Mouse (Mus musculus): ENCODE results near the gene Irf2bp1. TPM values are rescaled to one million over a fixed set of nuclear protein-coding genes. Genes with fewer than 3 reads are reported as not detected.

Gene Irf2bp1
- polyA plus RNA-seq (2014; fragmentation: Nextera tagmentation; extraction: Ambion mirVana), result 28.6 and 30.3 TPM in 2 replicates

DNA sequence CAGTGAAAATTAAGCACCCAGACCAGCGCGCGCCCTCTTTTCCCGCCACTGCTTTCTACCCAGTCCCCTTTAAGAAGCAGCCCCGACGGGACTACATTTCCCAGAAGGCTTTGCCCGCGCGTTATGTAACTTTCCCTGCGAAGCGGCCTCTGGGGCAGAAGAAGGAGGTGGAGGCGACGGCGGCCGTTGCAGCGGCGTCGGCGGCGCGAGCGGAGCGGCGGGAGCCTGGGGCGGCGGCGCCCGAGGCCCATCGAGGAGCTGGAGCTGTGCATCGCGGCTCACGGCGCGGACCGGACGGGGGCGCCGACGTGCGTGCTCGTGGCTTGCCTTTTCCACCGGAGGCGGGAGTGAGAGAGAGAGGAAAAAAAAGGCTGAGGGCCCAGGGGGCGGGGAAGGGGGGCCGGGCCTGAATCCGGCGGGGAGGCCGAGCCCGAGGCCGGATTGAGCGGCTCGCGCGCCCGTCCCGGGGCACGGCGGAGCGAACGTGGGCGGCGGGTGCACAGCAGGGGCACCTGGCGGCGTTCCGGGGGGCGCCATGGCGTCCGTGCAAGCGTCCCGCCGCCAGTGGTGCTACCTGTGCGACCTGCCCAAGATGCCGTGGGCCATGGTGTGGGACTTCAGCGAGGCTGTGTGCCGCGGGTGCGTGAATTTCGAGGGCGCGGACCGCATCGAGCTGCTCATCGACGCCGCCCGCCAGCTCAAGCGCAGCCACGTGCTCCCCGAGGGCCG, at the start of gene Irf2bp1:
TSS of gene Irf2bp1 (plus strand) at position 143 of the 729 bp plus-strand sequence.
- H3K4me3 ChIP-seq (ENCODE audit: low read length), result peak within 1 kb of the TSS; percentile 90
- no peaks in the 10 kb centered on the region for H3K27me3 ChIP-seq (ENCODE audit: control insufficient read depth, insufficient read depth, low read length)
- H3K9ac ChIP-seq (ENCODE audit: low read depth, low read length), result peak within 1 kb of the TSS; percentile 93
- peak; percentile 26 for ATAC-seq (ENCODE audit: low FRiP score, low TSS enrichment)
- no peaks in the 10 kb centered on the region for H3K9me3 ChIP-seq (ENCODE audit: control insufficient read depth, low read length)
- peak within 1 kb of the TSS; percentile 96 for H3K27ac ChIP-seq (ENCODE audit: low read depth, low read length)
- H3K4me1 ChIP-seq (ENCODE audit: control insufficient read depth, insufficient read depth, low read length), result peaks cover 46% of the 10 kb centered on the region
- H3K4me2 ChIP-seq (replicated peaks; ENCODE audit: low read depth, low read length), result peak within 1 kb of the TSS; percentile 98
- 1% methylated on average over 77 of the region's 90 CpGs for WGBS
- H3K36me3 ChIP-seq (ENCODE audit: control insufficient read depth, insufficient read depth, low read length), result peaks cover 24% of the 10 kb centered on the region

DNA sequence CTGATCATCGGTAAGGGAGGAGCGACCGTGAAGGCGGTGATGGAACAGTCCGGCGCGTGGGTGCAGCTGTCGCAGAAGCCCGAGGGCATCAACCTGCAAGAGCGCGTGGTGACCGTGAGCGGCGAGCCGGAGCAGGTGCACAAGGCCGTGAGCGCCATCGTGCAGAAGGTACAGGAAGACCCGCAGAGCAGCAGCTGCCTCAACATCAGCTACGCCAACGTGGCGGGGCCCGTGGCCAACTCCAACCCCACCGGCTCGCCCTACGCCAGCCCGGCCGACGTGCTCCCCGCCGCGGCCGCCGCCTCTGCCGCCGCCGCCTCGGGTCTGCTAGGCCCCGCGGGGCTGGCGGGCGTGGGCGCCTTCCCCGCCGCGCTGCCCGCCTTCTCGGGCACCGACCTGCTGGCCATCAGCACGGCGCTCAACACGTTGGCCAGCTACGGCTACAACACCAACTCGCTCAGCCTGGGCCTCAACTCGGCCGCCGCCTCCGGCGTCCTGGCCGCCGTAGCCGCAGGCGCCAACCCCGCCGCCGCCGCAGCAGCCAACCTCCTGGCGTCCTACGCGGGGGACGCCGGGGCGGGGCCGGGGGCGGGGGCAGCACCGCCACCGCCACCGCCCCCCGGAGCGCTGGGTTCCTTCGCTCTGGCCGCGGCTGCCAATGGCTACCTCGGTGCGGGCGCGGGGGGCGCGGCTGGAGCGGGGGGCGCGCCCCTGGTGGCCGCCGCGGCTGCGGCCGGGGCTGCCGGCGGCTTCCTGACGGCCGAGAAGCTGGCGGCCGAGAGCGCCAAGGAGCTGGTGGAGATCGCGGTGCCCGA, 46.1 kb upstream of the Irf2bp1 start:
- under 1% methylated on average over 72 of the region's 107 CpGs for WGBS
- H3K9ac ChIP-seq (ENCODE audit: low read depth, low read length), result peak overlapping the region; percentile 54
- peak overlapping the region; percentile 99 for H3K4me2 ChIP-seq (replicated peaks; ENCODE audit: low read depth, low read length)
- ATAC-seq (ENCODE audit: low FRiP score, low TSS enrichment), result peak; percentile 89
- no peaks in the 10 kb centered on the region for H3K9me3 ChIP-seq (ENCODE audit: control insufficient read depth, low read length)
- no peaks in the 10 kb centered on the region for H3K36me3 ChIP-seq (ENCODE audit: control insufficient read depth, insufficient read depth, low read length)
- H3K27me3 ChIP-seq (ENCODE audit: control insufficient read depth, insufficient read depth, low read length), result peaks cover 62% of the 10 kb centered on the region
- peaks cover 2% of the 10 kb centered on the region; the same call in 1 of the 2 replicates for H3K4me1 ChIP-seq (ENCODE audit: control insufficient read depth, insufficient read depth, low read length)
- H3K4me3 ChIP-seq (ENCODE audit: low read length), result peak overlapping the region; percentile 61
- no peak overlapping the region for H3K27ac ChIP-seq (ENCODE audit: low read depth, low read length)

DNA sequence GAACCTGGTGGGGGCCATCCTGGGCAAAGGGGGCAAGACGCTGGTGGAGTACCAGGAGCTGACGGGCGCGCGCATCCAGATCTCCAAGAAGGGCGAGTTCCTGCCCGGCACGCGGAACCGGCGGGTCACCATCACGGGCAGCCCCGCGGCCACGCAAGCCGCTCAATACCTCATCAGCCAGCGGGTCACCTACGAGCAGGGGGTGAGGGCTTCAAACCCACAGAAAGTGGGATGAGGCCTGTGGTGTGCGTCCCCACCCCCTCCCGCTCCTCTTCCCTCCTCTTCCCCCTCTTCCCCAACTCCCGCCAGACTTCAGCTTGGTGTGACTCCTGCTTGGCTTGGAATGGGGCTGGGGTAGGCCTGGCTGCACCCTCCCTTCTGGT, 45.5 kb upstream of the Irf2bp1 start:
- H3K36me3 ChIP-seq (ENCODE audit: control insufficient read depth, insufficient read depth, low read length), result no peaks in the 10 kb centered on the region
- peak; percentile 30; the same call in 1 of the 2 replicates for ATAC-seq (ENCODE audit: low FRiP score, low TSS enrichment)
- WGBS, result under 1% methylated on average over 20 of the region's 21 CpGs
- H3K27ac ChIP-seq (ENCODE audit: low read depth, low read length), result no peak overlapping the region
- H3K27me3 ChIP-seq (ENCODE audit: control insufficient read depth, insufficient read depth, low read length), result peaks cover 68% of the 10 kb centered on the region
- H3K4me1 ChIP-seq (ENCODE audit: control insufficient read depth, insufficient read depth, low read length), result peaks cover 4% of the 10 kb centered on the region; the same call in 1 of the 2 replicates
- peak overlapping the region; percentile 99 for H3K4me2 ChIP-seq (replicated peaks; ENCODE audit: low read depth, low read length)
- H3K9ac ChIP-seq (ENCODE audit: low read depth, low read length), result peak overlapping the region; percentile 54
- H3K9me3 ChIP-seq (ENCODE audit: control insufficient read depth, low read length), result no peaks in the 10 kb centered on the region
- peak overlapping the region; percentile 61 for H3K4me3 ChIP-seq (ENCODE audit: low read length)

DNA sequence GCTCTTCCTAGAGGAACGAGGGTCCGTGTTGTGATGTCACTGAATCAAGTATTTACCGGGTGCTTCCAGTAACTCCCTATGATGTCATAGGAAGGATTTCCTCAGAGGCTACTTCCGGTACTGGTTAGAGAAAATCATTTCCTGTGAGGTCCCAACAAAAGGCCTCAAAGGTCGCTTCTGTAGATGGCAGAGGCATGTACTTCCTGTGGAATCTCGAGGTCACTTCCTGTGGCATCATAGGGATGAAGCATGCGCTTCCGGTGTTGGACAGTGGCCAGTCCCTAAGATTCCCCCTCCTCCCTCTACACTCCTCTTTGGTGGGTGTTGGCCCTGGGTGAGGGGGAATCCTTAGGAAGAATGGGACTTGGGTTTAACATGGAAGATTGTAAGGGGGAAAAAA, 44.4 kb upstream of the Irf2bp1 start:
- 51% methylated on average over 8 of the region's 8 CpGs for WGBS
- H3K4me1 ChIP-seq (ENCODE audit: control insufficient read depth, insufficient read depth, low read length), result peaks cover 4% of the 10 kb centered on the region; the same call in 1 of the 2 replicates
- no peak overlapping the region for H3K4me2 ChIP-seq (replicated peaks; ENCODE audit: low read depth, low read length)
- no peak overlapping the region for H3K27ac ChIP-seq (ENCODE audit: low read depth, low read length)
- H3K27me3 ChIP-seq (ENCODE audit: control insufficient read depth, insufficient read depth, low read length), result peaks cover 78% of the 10 kb centered on the region
- no peak for ATAC-seq (ENCODE audit: low FRiP score, low TSS enrichment)
- no peak overlapping the region for H3K9ac ChIP-seq (ENCODE audit: low read depth, low read length)
- H3K4me3 ChIP-seq (ENCODE audit: low read length), result no peak overlapping the region
- H3K9me3 ChIP-seq (ENCODE audit: control insufficient read depth, low read length), result no peaks in the 10 kb centered on the region
- no peaks in the 10 kb centered on the region for H3K36me3 ChIP-seq (ENCODE audit: control insufficient read depth, insufficient read depth, low read length)

DNA sequence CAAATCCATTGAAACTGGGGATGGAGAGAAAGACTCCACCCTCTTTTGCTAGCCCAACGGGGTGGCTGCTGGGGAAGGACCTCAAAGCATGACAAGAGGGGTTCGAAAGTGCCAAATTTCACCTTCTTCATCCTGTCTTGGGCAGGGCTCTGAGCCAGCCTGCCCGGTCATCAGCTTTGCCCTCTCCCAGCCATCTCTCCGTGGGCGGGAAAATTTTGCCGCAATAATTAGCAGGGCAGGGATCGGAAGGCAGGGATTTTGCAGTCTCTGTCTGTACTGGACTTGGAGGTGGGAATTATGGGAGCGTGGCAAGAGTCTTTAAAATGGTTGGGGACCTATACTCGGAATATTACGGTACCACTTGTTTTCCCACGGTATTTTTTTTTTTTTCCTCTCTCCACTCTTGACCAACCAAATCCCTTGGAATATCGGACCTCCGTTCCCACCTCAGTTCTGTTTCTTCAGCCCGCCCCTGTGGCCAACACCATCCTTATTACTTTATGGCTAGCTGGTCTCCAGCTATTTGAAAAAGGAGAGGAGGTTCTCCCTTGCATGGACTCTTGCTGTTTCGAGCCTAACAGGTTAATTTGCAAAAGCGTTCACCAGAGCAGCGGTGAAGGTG, 41.6 kb upstream of the Irf2bp1 start:
- H3K36me3 ChIP-seq (ENCODE audit: control insufficient read depth, insufficient read depth, low read length), result no peaks in the 10 kb centered on the region
- H3K9me3 ChIP-seq (ENCODE audit: control insufficient read depth, low read length), result no peaks in the 10 kb centered on the region
- no peak overlapping the region for H3K27ac ChIP-seq (ENCODE audit: low read depth, low read length)
- peaks cover 86% of the 10 kb centered on the region for H3K27me3 ChIP-seq (ENCODE audit: control insufficient read depth, insufficient read depth, low read length)
- under 1% methylated on average over 17 of the region's 17 CpGs for WGBS
- no peak overlapping the region for H3K9ac ChIP-seq (ENCODE audit: low read depth, low read length)
- peak overlapping the region; percentile 42 for H3K4me2 ChIP-seq (replicated peaks; ENCODE audit: low read depth, low read length)
- peak overlapping the region; percentile 13 for H3K4me3 ChIP-seq (ENCODE audit: low read length)
- ATAC-seq (ENCODE audit: low FRiP score, low TSS enrichment), result no peak
- peaks cover 4% of the 10 kb centered on the region; the same call in 1 of the 2 replicates for H3K4me1 ChIP-seq (ENCODE audit: control insufficient read depth, insufficient read depth, low read length)

DNA sequence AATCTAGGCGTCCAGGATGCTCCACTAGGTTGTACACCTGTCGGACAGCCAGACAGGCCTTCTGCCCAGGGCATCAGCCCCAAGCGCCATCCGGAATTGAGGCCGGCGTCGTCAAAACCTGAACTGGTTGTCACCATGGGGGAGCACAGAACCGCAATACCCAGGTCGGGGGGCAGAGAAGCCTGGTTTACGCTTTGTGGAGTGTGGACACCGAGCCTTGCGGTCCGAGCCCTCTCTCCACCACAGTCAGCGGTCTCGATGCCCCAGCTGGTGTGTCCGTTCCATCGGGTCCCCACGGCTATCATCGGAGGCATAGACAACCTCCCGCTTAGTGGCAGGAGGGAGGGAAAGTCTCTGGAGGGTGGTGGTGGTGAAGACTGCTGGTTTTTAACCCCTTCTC, 41.0 kb upstream of the Irf2bp1 start:
- WGBS, result 3% methylated on average over 20 of the region's 20 CpGs
- no peaks in the 10 kb centered on the region for H3K36me3 ChIP-seq (ENCODE audit: control insufficient read depth, insufficient read depth, low read length)
- H3K9me3 ChIP-seq (ENCODE audit: control insufficient read depth, low read length), result no peaks in the 10 kb centered on the region
- H3K4me3 ChIP-seq (ENCODE audit: low read length), result peak overlapping the region; percentile 13
- peak overlapping the region; percentile 42 for H3K4me2 ChIP-seq (replicated peaks; ENCODE audit: low read depth, low read length)
- peaks cover 4% of the 10 kb centered on the region; the same call in 1 of the 2 replicates for H3K4me1 ChIP-seq (ENCODE audit: control insufficient read depth, insufficient read depth, low read length)
- peaks cover 81% of the 10 kb centered on the region for H3K27me3 ChIP-seq (ENCODE audit: control insufficient read depth, insufficient read depth, low read length)
- H3K9ac ChIP-seq (ENCODE audit: low read depth, low read length), result no peak overlapping the region
- H3K27ac ChIP-seq (ENCODE audit: low read depth, low read length), result no peak overlapping the region
- ATAC-seq (ENCODE audit: low FRiP score, low TSS enrichment), result no peak

DNA sequence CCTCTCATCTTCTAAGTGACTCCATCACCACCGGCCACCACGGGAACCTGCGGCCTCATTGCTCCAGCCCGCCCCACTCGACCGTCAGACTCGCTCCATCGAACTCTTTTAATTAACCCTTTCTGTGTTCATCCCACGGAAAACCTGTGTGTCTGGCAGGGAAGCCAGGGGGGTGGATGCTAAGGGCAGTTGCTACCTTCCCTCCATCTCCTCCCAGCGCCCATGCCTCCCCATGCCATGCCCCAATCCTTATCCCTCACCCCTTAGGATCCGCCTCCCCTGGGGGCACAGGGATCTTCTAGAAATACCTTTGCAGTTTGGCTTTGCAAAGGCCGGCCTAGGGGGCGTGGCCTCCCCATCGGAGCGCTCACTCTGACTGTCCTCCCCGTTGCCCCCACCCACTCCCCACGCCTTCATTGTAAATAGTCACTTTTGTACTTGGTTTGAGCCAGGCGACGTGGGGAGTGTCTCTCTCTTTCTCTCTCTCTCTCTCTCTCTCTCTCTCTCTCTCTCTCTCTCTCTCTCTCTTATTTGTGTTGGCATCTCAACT, 40.5 kb upstream of the Irf2bp1 start:
- H3K4me2 ChIP-seq (replicated peaks; ENCODE audit: low read depth, low read length), result peak overlapping the region; percentile 42; the same call in 1 of the 2 replicates
- 1% methylated on average over 19 of the region's 19 CpGs for WGBS
- no peak for ATAC-seq (ENCODE audit: low FRiP score, low TSS enrichment)

DNA sequence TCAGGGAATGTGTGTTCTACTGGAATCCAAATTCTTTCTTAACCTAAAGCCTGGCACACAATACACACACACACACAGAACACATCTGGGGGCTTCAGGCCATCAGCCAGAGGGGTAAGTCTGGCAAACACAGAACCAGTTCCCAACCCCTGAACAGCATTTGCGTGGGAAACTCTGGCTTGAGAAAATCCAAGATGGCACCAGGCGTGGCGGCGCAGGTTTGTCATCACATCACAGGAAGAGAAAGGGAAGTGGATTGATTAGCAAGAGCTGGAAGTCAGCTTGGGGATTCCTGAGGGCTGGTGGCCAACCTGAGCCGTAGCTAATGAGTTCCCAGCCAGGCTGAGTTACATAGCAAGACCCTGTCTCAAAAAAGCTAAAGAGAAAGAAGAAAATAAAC, 38.5 kb upstream of the Irf2bp1 start:
- peaks cover 63% of the 10 kb centered on the region for H3K27me3 ChIP-seq (ENCODE audit: control insufficient read depth, insufficient read depth, low read length)
- no peak for ATAC-seq (ENCODE audit: low FRiP score, low TSS enrichment)
- 78% methylated on average over 5 of the region's 5 CpGs for WGBS

More for the DNA sequence above, 40.5 kb upstream of the Irf2bp1 start:
- peaks cover 77% of the 10 kb centered on the region for H3K27me3 ChIP-seq (ENCODE audit: control insufficient read depth, insufficient read depth, low read length)
- no peak overlapping the region for H3K9ac ChIP-seq (ENCODE audit: low read depth, low read length)
- H3K36me3 ChIP-seq (ENCODE audit: control insufficient read depth, insufficient read depth, low read length), result no peaks in the 10 kb centered on the region
- peaks cover 4% of the 10 kb centered on the region; the same call in 1 of the 2 replicates for H3K4me1 ChIP-seq (ENCODE audit: control insufficient read depth, insufficient read depth, low read length)
- H3K9me3 ChIP-seq (ENCODE audit: control insufficient read depth, low read length), result no peaks in the 10 kb centered on the region
- no peak overlapping the region for H3K27ac ChIP-seq (ENCODE audit: low read depth, low read length)
- H3K4me3 ChIP-seq (ENCODE audit: low read length), result peak overlapping the region; percentile 15; the same call in 1 of the 2 replicates

More for the DNA sequence above, 38.5 kb upstream of the Irf2bp1 start:
- Histone ChIP-seq H3K36me3 (ENCODE audit: control insufficient read depth, insufficient read depth, low read length) (no peaks in the 10 kb centered on the region), H3K9ac (ENCODE audit: low read depth, low read length) (no peak overlapping the region), H3K9me3 (ENCODE audit: control insufficient read depth, low read length) (no peaks in the 10 kb centered on the region), H3K27ac (ENCODE audit: low read depth, low read length) (no peak overlapping the region), H3K4me1 (ENCODE audit: control insufficient read depth, insufficient read depth, low read length) (peaks cover 4% of the 10 kb centered on the region; the same call in 1 of the 2 replicates), H3K4me2 (replicated peaks; ENCODE audit: low read depth, low read length) (no peak overlapping the region), H3K4me3 (ENCODE audit: low read length) (no peak overlapping the region)
